Comparison of ENCODE assay signal across 10 mouse cellular contexts in genomic region chr12:104419136-104419462, GRCm38 (mm10). TPM values are rescaled to one million over a fixed set of nuclear protein-coding genes. Genes with fewer than 3 reads are reported as not detected.
A peak's percentile ranks its signal among the peaks of the same experiment; 100 is the strongest.
DNase-seq lines count a peak whose midpoint lies in the region; ATAC-seq lines count a peak whose summit lies in the region.
"Had no signal": no experiment of that assay in that cellular context is flagged by ENCODE, and none has a peak within 500 bp of the region (broad histone marks: within the 10 kb centered on the region; RNA-seq: fewer than 3 reads in every experiment).

No protein-coding gene starts in this region.

- H3K4me2 ChIP-seq in neural tube, embryonic 11.5 days (ENCODE audit: low read depth), result no peak overlapping the region

- H3K9me3 ChIP-seq in neural tube, embryonic 11.5 days (ENCODE audit: control insufficient read depth, low read length), result no peaks in the 10 kb centered on the region
- no peaks in the 10 kb centered on the region for H3K9me3 ChIP-seq in embryonic facial prominence, embryonic 10.5 days
- H3K9me3 ChIP-seq in limb, embryonic 10.5 days (replicated peaks), result no peaks in the 10 kb centered on the region
- H3K9me3 ChIP-seq: embryonic facial prominence, embryonic 15.5 days; lung, embryonic 15.5 days had no signal

- H3K27ac ChIP-seq in neural tube, embryonic 11.5 days (ENCODE audit: low read depth, low read length), result no peak overlapping the region
- no peak overlapping the region for H3K27ac ChIP-seq in embryonic facial prominence, embryonic 10.5 days (replicated peaks)
- no peak overlapping the region for H3K27ac ChIP-seq in limb, embryonic 10.5 days
- H3K27ac ChIP-seq: embryonic facial prominence, embryonic 15.5 days; lung, embryonic 15.5 days had no signal

- no peak overlapping the region for H3K9ac ChIP-seq in neural tube, embryonic 11.5 days (ENCODE audit: low read length)
- H3K9ac ChIP-seq: embryonic facial prominence, embryonic 15.5 days; lung, embryonic 15.5 days had no signal

- DNase-seq in neural tube, embryonic 11.5 days (ENCODE audit: low spot score), result peak; percentile 14
- DNase-seq in neural tube, embryonic 10.5 days (ENCODE audit: extremely low spot score, low spot score), result no peak
- peak; percentile 44 for DNase-seq in embryonic facial prominence, embryonic 10.5 days (ENCODE audit: low spot score)
- peak; percentile 51 for DNase-seq in limb, embryonic 10.5 days (ENCODE audit: low spot score)
- DNase-seq in thymus, postnatal 25 days, result peak; percentile 15
- no peak for DNase-seq in adrenal gland, adult 8-10 months
- DNase-seq in urinary bladder, postnatal 14 days (ENCODE audit: low spot score), result no peak
- no peak for DNase-seq in layer of hippocampus, postnatal 36 days

- no peaks in the 10 kb centered on the region for H3K36me3 ChIP-seq in neural tube, embryonic 11.5 days (ENCODE audit: control insufficient read depth, insufficient read depth, low read length)
- no peaks in the 10 kb centered on the region for H3K36me3 ChIP-seq in embryonic facial prominence, embryonic 10.5 days (replicated peaks)
- no peaks in the 10 kb centered on the region for H3K36me3 ChIP-seq in limb, embryonic 10.5 days
- H3K36me3 ChIP-seq: embryonic facial prominence, embryonic 15.5 days; lung, embryonic 15.5 days had no signal

- H3K27me3 ChIP-seq in neural tube, embryonic 11.5 days (ENCODE audit: control insufficient read depth, insufficient read depth, low read length), result no peaks in the 10 kb centered on the region
- H3K27me3 ChIP-seq in embryonic facial prominence, embryonic 10.5 days (replicated peaks; ENCODE audit: low read depth, poor library complexity, severe bottlenecking), result no peaks in the 10 kb centered on the region
- no peaks in the 10 kb centered on the region for H3K27me3 ChIP-seq in limb, embryonic 10.5 days (ENCODE audit: low read depth, poor library complexity, severe bottlenecking)
- H3K27me3 ChIP-seq: embryonic facial prominence, embryonic 15.5 days; lung, embryonic 15.5 days had no signal

- H3K4me1 ChIP-seq in neural tube, embryonic 11.5 days (ENCODE audit: control insufficient read depth, insufficient read depth, low read length), result no peaks in the 10 kb centered on the region
- H3K4me1 ChIP-seq in embryonic facial prominence, embryonic 10.5 days, result peaks cover 18% of the 10 kb centered on the region; the same call in 1 of the 2 replicates
- peaks cover 16% of the 10 kb centered on the region for H3K4me1 ChIP-seq in limb, embryonic 10.5 days

- WGBS in neural tube, embryonic 11.5 days, result 6% methylated on average over 2 of the region's 2 CpGs
- 17% methylated on average over 2 of the region's 2 CpGs for WGBS in embryonic facial prominence, embryonic 10.5 days
- WGBS in limb, embryonic 10.5 days, result 12% methylated on average over 2 of the region's 2 CpGs

- no peak overlapping the region for H3K4me3 ChIP-seq in neural tube, embryonic 11.5 days (ENCODE audit: low read depth, low read length)
- no peak overlapping the region for H3K4me3 ChIP-seq in embryonic facial prominence, embryonic 10.5 days
- H3K4me3 ChIP-seq in limb, embryonic 10.5 days, result no peak overlapping the region
- H3K4me3 ChIP-seq: lung, embryonic 15.5 days had no signal

- peak; percentile 14 for ATAC-seq in neural tube, embryonic 11.5 days (ENCODE audit: insufficient read depth, low FRiP score, low TSS enrichment)

RNA-seq across cellular contexts. Expression of gene Serpina3n, which starts 12.6 kb away (rescaled TPM):
- not detected in 2 replicates for polyA plus RNA-seq in neural tube, embryonic 11.5 days (2014; fragmentation: Nextera tagmentation; extraction: Ambion mirVana)
- polyA plus RNA-seq in embryonic facial prominence, embryonic 10.5 days (2016; fragmentation: Nextera tagmentation; extraction: Ambion mirVana), result not detected in 2 replicates
- polyA plus RNA-seq in limb, embryonic 10.5 days (2016; fragmentation: Nextera tagmentation; extraction: Ambion mirVana), result not detected in 2 replicates
- 10 to 100 TPM in 2 of 4 experiments, 1 to 10 TPM in 2; 6.0 to 42.3 (median 14.6) TPM for total RNA-seq in adrenal gland, adult 8-10 months (2022)
- 10 to 100 TPM; 72.9 to 78.6 TPM for total RNA-seq in layer of hippocampus, postnatal 36 days (2021)

RNA-seq across cellular contexts. Expression of gene Gsc, which starts 54.0 kb away (rescaled TPM):
- 0.38 and 0.54 TPM in 2 replicates for polyA plus RNA-seq in neural tube, embryonic 11.5 days (2014; fragmentation: Nextera tagmentation; extraction: Ambion mirVana)
- polyA plus RNA-seq in embryonic facial prominence, embryonic 10.5 days (2016; fragmentation: Nextera tagmentation; extraction: Ambion mirVana), result 11.8 and 20.4 TPM in 2 replicates
- 20.1 and 34.2 TPM in 2 replicates for polyA plus RNA-seq in limb, embryonic 10.5 days (2016; fragmentation: Nextera tagmentation; extraction: Ambion mirVana)
- total RNA-seq in adrenal gland, adult 8-10 months (2022), result under 1 TPM in 1 of 4 experiments, not detected in 3; 0.21 TPM
- total RNA-seq in layer of hippocampus, postnatal 36 days (2021), result not detected

Comparison
In these comparisons a context has a peak if more than half of its experiments do, and no peak if none do; other contexts are left out.
1. DNase-seq: peak in neural tube, embryonic 11.5 days (single experiment), embryonic facial prominence, embryonic 10.5 days (single experiment), limb, embryonic 10.5 days (single experiment) and thymus, postnatal 25 days (single experiment); none in neural tube, embryonic 10.5 days (single experiment), adrenal gland, adult 8-10 months (single experiment), urinary bladder, postnatal 14 days (single experiment) and layer of hippocampus, postnatal 36 days (0 of 2).